Mouse (Mus musculus) spleen, adult 12 weeks (tissue): Measurements from ENCODE around the gene Akr1b7.
A peak's percentile ranks its signal among the peaks of the same experiment; 100 is the strongest.
"Not testable (repeated sequence)": the region's sequence is repeated elsewhere in the genome, so short reads cannot be mapped to it uniquely, and the experiment has no call there.

Source experiments
- DNase-seq: peaks from one replicate; pipeline ENCODE4 v3.0.0; 2022; ENCODE audit warnings: low spot score

Akr1b7 gene

GRCm38 (mm10) chr6:34412023-34412422, at the start of gene Akr1b7:
Akr1b7 (plus strand) TSS chr6:34412334.
- no peak for DNase-seq

- DNase-seq, result no peak
Observed at GRCm38 (mm10) chr6:34364217-34365136, 47.7 kb upstream of the Akr1b7 start.

- DNase-seq, result no peak
Observed at GRCm38 (mm10) chr6:34367998-34368397, 44.1 kb upstream of the Akr1b7 start.

GRCm38 (mm10) chr6:34370081-34370480, 42.1 kb upstream of the Akr1b7 start:
- no peak for DNase-seq

DNA sequence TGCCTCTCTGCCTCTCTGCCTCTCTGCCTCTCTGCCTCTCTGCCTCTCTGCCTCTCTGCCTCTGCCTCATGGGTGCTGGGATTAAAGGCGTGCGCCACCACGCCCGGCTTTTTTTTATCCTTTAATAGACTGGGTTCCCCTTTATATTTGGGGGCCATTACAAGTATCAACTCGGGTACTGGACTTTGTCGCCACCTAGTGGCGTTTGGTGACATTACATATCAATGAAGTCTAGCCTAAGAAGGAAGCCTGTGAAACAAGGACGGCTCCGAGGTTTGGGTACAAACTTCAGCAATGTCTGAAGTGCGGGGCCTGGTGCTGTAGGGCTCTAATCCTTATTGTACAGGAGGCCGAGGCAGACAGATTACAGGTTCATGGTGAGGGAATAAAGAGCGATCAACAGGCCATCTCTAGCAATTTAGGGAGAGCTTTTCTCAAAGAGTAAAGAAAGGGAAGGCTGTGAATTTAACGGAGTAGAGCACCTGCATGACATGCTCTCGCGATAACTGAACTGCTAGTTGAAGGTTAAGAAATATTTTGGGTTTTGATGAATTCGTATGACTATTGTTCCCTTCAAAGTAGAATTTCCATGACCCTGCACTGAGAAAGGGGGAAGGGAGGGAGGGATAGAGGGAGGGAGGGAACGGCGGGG, 40.3 kb upstream of the Akr1b7 start:
- peak; percentile 63 for DNase-seq

- no peak for DNase-seq
Observed at GRCm38 (mm10) chr6:34373841-34374240, 38.3 kb upstream of the Akr1b7 start.

- not testable (repeated sequence) for DNase-seq
Observed at GRCm38 (mm10) chr6:34375888-34376287, 36.2 kb upstream of the Akr1b7 start.

- no peak for DNase-seq
Observed at GRCm38 (mm10) chr6:34383401-34383800, 28.7 kb upstream of the Akr1b7 start.

- DNase-seq, result peak; percentile 23
Observed at GRCm38 (mm10) chr6:34384110-34384661, 27.9 kb upstream of the Akr1b7 start, which contains the start of gene Akr1b10. Akr1b10 (plus strand) TSS chr6:34384218.

DNA sequence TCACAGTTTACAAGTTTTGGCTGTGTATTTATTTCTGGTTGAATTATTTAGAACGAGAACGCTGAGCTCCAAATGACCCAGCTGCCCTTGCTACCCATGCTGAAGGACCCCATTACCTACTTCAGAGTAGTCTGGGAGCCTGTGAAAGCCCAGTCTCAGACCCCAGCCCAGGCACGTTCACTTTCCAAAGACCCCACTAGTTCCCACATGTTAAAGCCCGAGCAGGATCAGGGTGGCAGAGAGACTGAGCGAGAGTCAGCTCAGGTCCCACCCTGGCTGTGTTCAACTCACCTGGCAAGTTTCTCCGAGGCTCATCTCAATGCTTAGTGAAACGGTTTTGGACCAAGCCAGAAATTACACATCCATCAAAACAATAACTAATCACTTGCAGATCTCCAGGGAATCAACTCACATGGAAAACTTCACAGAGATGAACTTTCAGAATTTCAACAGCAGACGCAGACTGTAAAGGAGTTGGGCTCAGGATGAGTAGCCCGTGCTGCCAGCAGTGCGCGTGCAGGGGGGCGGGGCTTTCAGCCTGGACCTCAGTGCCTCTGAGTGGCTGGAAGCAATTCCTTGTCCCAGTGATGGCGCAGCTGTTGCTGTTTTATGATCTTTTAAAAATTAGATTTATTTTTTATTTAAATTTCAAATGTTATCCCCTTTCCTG, 27.3 kb upstream of the Akr1b7 start:
- DNase-seq, result no peak

DNA sequence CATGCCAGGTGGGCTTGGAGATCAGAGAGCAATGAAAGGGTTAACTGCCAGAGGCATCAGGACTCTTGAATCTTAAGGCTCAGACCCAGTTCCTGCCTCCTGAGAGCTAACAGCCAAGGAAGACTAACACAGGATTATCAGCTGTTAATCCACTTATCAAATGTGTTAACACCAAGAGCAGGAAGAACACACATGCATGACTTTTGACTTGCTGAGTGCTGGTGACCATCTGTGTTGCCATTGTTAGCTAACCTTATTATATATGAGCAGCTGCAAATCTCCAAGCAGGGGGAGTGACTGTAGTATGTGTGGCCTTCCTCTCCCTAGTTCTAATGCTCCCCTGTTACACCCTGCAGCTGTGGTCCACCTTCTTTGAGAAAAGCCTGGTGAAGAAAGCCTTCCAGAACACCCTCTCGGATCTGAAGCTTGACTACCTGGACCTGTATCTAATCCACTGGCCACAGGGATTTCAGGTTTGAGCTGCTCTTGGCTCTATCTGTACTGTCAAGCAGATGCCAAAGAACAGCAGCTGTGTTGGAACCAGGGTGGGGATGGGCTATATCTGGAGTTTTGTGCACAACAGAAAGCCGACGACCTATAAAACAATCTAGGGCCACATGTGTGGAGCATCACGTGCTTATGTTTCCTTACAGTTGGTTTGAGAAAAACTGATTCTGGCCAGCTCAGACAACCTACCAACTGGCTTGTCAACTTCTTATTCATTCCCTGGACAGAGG, 23.5 kb upstream of the Akr1b7 start:
- no peak for DNase-seq

- no peak for DNase-seq
Observed at GRCm38 (mm10) chr6:34395897-34396296, 16.2 kb upstream of the Akr1b7 start.

DNA sequence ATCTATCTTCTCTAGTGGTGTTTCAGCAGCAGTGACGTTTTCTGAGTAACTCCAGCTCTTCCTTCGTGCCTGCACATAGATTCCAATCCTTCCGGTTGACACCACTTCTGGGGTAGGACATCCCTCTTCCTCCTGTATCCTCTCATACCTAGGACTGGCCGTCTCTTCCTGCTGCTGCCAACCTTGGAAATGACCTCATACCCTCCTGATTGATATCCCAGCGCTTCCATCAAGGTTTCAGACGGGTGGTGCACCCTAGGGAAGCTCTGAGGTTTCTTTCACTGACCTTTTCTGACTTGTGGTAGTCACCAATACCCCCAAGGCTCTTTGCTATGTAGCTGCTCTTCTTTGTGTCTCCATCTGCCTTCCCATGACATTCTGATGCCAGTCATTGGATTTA, 13.7 kb upstream of the Akr1b7 start:
- no peak for DNase-seq

DNA sequence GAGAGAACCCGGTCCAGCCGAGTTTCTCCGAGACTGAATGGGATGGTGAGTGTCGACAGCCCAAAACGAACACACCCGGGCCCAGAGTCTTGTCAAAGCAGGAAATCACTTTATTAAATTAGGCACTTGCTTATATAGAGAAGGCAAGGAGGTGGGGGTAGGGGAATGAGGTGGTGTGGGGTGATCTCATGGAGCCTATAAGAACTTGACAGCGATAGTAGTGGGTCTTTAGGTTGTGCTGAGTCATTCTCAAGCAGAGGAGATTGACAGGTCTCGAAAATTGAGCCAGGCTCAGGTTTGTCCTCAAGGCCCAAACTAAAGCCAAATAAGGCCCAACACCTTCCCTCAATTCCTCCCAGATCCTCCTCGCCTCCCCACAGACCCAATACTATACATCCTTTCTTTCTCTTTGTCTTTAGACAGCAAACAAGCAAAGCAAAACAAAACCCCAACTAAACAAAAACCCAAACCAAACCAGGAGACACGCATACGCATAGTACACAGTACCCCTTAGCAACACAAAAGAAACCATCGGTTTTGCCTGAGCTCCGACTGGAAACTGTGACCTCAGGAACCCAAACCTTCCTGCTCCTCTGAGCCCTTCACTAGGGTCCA, 12.4 kb upstream of the Akr1b7 start:
- no peak for DNase-seq

- no peak for DNase-seq
Observed at GRCm38 (mm10) chr6:34400696-34401095, 11.4 kb upstream of the Akr1b7 start.

GRCm38 (mm10) chr6:34406746-34407145, 5.4 kb upstream of the Akr1b7 start:
- DNase-seq, result no peak

DNA sequence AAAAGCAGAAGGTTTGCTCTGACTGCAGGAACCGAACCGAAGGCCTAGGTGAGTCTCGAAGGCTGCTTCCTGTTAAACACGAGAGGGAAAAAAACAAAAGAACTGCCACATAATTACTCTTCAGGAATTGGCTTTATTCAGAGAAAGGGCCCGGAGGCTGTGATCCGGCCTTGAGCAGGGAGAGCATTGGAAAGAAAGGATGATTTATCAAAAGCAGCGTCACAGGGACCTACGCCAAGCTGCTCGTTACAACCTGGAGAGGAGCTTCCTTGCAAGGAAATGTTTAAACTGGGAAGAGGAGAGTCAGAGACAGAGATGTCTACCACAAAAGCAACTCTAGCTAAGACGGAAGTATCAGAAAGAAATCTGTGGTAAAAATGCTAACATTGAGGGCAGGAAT, 4.7 kb upstream of the Akr1b7 start:
- DNase-seq, result no peak

- no peak for DNase-seq
Observed at GRCm38 (mm10) chr6:34412688-34413087, 554 bp downstream of the Akr1b7 start.

DNA sequence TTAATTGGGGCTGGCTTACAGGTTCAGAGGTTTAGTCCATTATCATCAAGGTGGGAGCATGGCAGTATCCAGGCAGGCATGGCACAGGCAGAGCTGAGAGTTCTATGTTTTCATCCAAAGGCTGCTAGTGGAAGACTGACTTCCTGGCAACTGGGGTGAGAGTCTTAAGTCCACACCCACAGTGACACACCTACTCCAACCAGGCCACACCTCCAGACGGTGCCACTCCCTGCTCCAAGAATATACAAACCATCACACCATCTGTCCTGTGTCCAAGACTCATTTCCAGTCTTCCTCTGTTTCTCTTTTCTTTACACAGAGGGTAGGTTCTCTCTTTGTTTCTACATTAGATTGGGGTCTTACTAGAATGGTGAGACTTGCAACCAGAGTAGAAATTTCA, 1.3 kb downstream of the Akr1b7 start:
- not testable (repeated sequence) for DNase-seq

DNA sequence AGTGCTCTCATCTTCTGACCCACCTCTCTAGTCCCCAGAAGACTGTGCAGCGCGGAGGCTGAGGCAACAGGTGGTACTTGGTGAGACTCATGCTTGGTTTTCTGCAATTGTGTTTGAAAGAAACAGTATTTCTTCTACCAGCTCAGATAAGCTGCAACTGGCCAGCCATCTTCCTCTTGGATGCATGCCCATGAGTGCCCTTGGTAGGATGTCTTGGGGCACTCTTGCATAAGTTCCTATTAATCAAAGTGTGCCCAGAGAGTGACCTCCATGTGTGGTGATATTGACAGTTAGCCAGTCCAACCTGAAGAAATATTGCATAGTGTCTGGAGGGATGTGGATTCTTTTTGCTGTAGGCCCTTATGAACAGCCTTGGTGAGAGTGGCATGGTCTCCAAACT, 4.4 kb downstream of the Akr1b7 start:
- DNase-seq, result no peak

DNA sequence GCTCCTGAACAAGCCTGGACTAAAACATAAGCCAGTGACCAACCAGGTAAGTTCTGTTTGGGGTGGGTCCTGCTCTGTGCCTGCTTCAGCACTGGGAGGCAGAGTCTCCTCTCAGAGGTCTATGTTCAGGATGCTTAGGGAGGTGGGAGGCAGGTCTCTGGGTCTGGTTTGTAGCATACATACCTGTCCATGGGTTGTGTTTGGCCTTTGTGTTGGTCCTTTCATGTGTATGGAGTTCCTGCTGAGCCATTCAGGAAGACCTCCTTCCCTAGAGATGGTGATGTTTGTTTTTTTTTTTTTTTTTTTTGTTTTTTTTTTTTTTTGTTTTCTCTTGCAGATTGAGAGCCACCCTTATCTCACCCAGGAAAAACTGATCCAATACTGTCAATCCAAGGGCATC, 6.9 kb downstream of the Akr1b7 start:
- DNase-seq, result no peak
